Mouse (Mus musculus): ENCODE measurements around the gene Glmp.
"Not testable (repeated sequence)": the region's sequence is repeated elsewhere in the genome, so short reads cannot be mapped to it uniquely, and the experiment has no call there.

The Glmp gene

GRCm38 (mm10) chr3:88336058-88337013 is 11.5 kb downstream of the Glmp start, which contains the start of the genes Tmem79 and Smg5:
Gene Tmem79, minus strand, starts transcription at chr3:88336148.
Gene Smg5, plus strand, starts transcription at chr3:88336260.
- peak; percentile 93 for DNase-seq

GRCm38 (mm10) chr3:88337367-88338020 is 12.7 kb downstream of the Glmp start:
- DNase-seq, result no peak

- DNase-seq, result no peak
These were observed 13.5 kb downstream of the Glmp start for GRCm38 (mm10) chr3:88338316-88338715.

GRCm38 (mm10) chr3:88339006-88339405 is 14.2 kb downstream of the Glmp start:
- DNase-seq, result no peak

GRCm38 (mm10) chr3:88350732-88351131 is 25.9 kb downstream of the Glmp start:
- DNase-seq, result no peak

GRCm38 (mm10) chr3:88352907-88353306 is 28.1 kb downstream of the Glmp start:
- peak; percentile 64 for DNase-seq

- DNase-seq, result no peak
These were observed 29.8 kb downstream of the Glmp start for GRCm38 (mm10) chr3:88354396-88355165.

- DNase-seq, result no peak
These were observed 34.8 kb downstream of the Glmp start for GRCm38 (mm10) chr3:88359584-88359983.

GRCm38 (mm10) chr3:88359989-88360388 is 35.2 kb downstream of the Glmp start:
- DNase-seq, result no peak

GRCm38 (mm10) chr3:88361096-88361495 is 36.3 kb downstream of the Glmp start:
- no peak for DNase-seq

GRCm38 (mm10) chr3:88361612-88362313 is 36.9 kb downstream of the Glmp start:
- no peak for DNase-seq

GRCm38 (mm10) chr3:88363700-88364099 is 38.9 kb downstream of the Glmp start:
- DNase-seq, result peak; percentile 30

GRCm38 (mm10) chr3:88364337-88364736 is 39.5 kb downstream of the Glmp start, which contains the start of gene Paqr6:
Gene Paqr6, plus strand, starts transcription at chr3:88364584.
- DNase-seq, result no peak

GRCm38 (mm10) chr3:88365705-88366361 is 41.0 kb downstream of the Glmp start:
- DNase-seq, result no peak

- DNase-seq, result not testable (repeated sequence)
These were observed 42.1 kb downstream of the Glmp start for GRCm38 (mm10) chr3:88366830-88367428.

GRCm38 (mm10) chr3:88367517-88367916 is 42.7 kb downstream of the Glmp start:
- DNase-seq, result not testable (repeated sequence)

- not testable (repeated sequence) for DNase-seq
These were observed 43.7 kb downstream of the Glmp start for GRCm38 (mm10) chr3:88368511-88368910.

- DNase-seq, result not testable (repeated sequence)
These were observed 47.8 kb downstream of the Glmp start, which contains the start of gene Bglap3 for GRCm38 (mm10) chr3:88372643-88373042. Gene Bglap3, minus strand, starts transcription at chr3:88372743.

GRCm38 (mm10) chr3:88375750-88376626 is 51.2 kb downstream of the Glmp start:
- DNase-seq, result not testable (repeated sequence)

- not testable (repeated sequence) for DNase-seq
These were observed 51.8 kb downstream of the Glmp start for GRCm38 (mm10) chr3:88376644-88377043.
